Mouse (Mus musculus) forebrain, embryonic 12.5 days (tissue): ENCODE measurements at regions not wholly inside any gene's neighbourhood (a gene's known extent, or its start where the extent isn't known, plus 50 kb on each side); places are given as distances from the start of the nearest gene placed in this dataset.

Source experiments
- ATAC-seq: fragments of 200-750 bp; cut with Nextera tagmentation; 2 replicates; pipeline ENCODE4 v1.8.0; 2017; ENCODE audit warnings: moderate TSS enrichment; ENCODE audit not compliant: low FRiP score
- H3K27ac ChIP-seq: fragments of 300-500 bp; sonication (generic); 2 replicates; pipeline ENCODE4 v1.5.1; 2016; ENCODE audit warnings: mild to moderate bottlenecking
- H3K27me3 ChIP-seq: fragments of 300-500 bp; sonication (generic); 2 replicates; pipeline ENCODE4 v1.6.1; 2016; ENCODE audit warnings: mild to moderate bottlenecking
- H3K36me3 ChIP-seq: fragments of 300-500 bp; sonication (generic); replicated peaks from 2 replicates; pipeline ENCODE4 v1.6.1; 2016; ENCODE audit warnings: mild to moderate bottlenecking
- H3K4me1 ChIP-seq: fragments of 300-500 bp; sonication (generic); 2 replicates; pipeline ENCODE4 v1.6.1; 2016
- H3K4me2 ChIP-seq: fragments of 300-500 bp; sonication (generic); 2 replicates; pipeline ENCODE4 v1.6.1; 2016; ENCODE audit warnings: mild to moderate bottlenecking, moderate library complexity
- H3K4me3 ChIP-seq: fragments of 300-500 bp; sonication (generic); replicated peaks from 2 replicates; pipeline ENCODE4 v1.5.1; 2016; ENCODE audit warnings: mild to moderate bottlenecking
- H3K9ac ChIP-seq: fragments of 300-500 bp; sonication (generic); 2 replicates; pipeline ENCODE4 v1.6.1; 2016; ENCODE audit warnings: mild to moderate bottlenecking
- H3K9me3 ChIP-seq: fragments of 300-500 bp; sonication (generic); 2 replicates; pipeline ENCODE4 v1.6.1; 2016
- WGBS: fragments of 180-500 bp; shearing (Covaris S2); methylation state at CpG from one replicate; pipeline ENCODE4 v1.1.7; 2016; 5-methylcytosine and 5-hydroxymethylcytosine counted together

DNA sequence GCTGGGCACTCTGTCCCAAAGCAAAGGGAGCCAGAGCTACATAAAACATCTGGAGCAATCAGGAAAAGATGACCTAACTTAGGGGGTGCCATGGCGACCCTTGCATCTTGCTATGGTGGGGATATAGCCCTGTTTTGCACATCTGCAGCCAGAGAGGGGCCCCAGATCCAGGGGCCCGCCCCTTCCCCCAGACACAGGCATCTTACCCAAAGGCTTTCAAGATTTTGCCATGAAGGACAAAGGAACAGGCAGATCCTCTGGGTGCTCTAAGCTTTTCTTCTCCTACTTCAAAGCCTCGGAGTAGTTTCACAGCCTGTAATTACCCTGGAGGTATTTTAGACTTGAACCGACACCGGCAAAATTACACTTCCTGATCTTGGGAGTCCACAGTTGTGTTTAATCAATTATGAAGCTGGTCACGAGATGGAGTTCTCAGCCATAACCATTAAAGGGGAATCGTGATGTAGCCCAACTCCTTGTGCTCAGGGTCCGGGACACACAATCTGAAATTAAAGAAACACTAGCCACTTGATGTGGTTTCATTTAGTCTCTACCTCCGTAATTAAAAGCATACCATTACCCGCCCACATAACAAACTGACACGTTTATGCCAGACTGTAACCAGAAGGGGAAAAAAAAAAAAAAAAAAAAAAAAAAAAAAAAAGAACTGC is 565.7 kb downstream of the Bcl11a start:
- no peak for ATAC-seq
- no peak overlapping the region for H3K27ac ChIP-seq
- no peaks in the 10 kb centered on the region for H3K9me3 ChIP-seq
- H3K9ac ChIP-seq = no peak overlapping the region
- 48% methylated on average over 11 of the region's 11 CpGs for WGBS
- no peak overlapping the region for H3K4me2 ChIP-seq
- peaks cover 5% of the 10 kb centered on the region; the same call in 1 of the 2 replicates for H3K4me1 ChIP-seq
- no peaks in the 10 kb centered on the region for H3K36me3 ChIP-seq
- no peak overlapping the region for H3K4me3 ChIP-seq
- no peaks in the 10 kb centered on the region for H3K27me3 ChIP-seq

DNA sequence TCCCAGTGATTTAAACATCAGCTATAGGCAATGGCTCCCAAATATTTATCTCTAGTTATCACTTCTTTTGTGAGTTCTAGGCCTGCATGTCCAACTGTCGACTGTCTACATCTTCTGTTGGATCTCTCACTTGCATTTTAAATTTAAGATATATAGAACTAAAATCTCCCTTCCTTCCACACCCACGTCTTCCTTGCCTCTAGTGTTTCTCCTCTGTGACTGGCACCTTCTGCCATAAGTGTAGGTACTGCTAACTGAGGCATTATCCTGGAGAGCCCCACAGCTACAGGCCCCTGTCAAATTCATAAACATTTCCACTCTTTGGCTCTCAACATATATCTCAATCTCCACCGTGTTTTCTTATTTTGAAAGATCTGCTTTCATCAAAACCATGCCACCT is 575.0 kb downstream of the Bcl11a start:
- no peak for ATAC-seq
- 86% methylated on average over 3 of the region's 3 CpGs for WGBS
- H3K9me3 ChIP-seq = no peaks in the 10 kb centered on the region
- no peak overlapping the region for H3K4me3 ChIP-seq
- no peaks in the 10 kb centered on the region for H3K4me1 ChIP-seq
- H3K27me3 ChIP-seq = no peaks in the 10 kb centered on the region
- no peak overlapping the region for H3K9ac ChIP-seq
- H3K27ac ChIP-seq = no peak overlapping the region
- no peaks in the 10 kb centered on the region for H3K36me3 ChIP-seq
- no peak overlapping the region for H3K4me2 ChIP-seq

DNA sequence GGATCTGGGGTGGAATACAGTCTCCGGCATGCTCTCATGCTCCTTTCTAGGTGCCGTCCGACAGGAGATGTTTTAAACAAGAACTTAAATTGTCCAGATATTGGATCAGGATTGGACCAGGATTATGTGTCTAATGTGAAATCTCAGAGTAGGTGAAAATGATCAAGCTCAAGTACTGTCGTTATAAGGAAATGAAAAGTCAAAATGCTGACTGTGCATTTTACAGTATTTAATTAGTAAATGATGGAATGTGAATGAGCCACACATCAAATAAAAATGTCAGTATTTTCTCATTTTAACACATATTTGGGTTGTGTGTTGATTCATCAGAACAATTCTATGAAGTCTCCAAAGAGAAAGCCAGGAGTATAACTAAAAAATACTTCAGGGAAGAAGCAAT is 586.2 kb downstream of the Bcl11a start:
- 87% methylated on average over 4 of the region's 4 CpGs for WGBS
- H3K27ac ChIP-seq = no peak overlapping the region
- H3K4me2 ChIP-seq = no peak overlapping the region
- H3K36me3 ChIP-seq = no peaks in the 10 kb centered on the region
- no peak for ATAC-seq
- H3K9me3 ChIP-seq = no peaks in the 10 kb centered on the region
- H3K9ac ChIP-seq = no peak overlapping the region
- no peak overlapping the region for H3K4me3 ChIP-seq
- no peaks in the 10 kb centered on the region for H3K4me1 ChIP-seq
- H3K27me3 ChIP-seq = no peaks in the 10 kb centered on the region

DNA sequence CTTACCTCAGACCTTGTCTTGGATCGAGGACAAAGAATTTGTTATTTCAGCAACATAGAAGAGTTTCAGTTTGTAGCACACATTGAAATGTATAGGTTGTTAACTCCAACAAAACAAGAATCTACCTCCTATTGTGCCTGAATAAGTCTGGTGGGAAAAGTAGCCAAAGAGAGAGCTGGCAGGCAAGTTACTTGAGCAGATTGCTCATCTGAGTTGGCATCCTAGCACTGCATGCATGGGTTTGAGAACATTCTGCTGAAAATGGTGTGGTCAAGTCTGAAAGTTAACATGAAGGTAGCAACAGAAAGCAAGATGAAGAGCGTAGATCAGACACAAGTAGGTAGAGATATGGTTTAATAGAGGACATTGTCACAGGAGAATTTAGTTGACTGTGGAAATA is 587.5 kb downstream of the Bcl11a start:
- H3K9ac ChIP-seq = no peak overlapping the region
- no peaks in the 10 kb centered on the region for H3K4me1 ChIP-seq
- no peaks in the 10 kb centered on the region for H3K27me3 ChIP-seq
- H3K9me3 ChIP-seq = no peaks in the 10 kb centered on the region
- no peaks in the 10 kb centered on the region for H3K36me3 ChIP-seq
- H3K27ac ChIP-seq = no peak overlapping the region
- no peak for ATAC-seq
- H3K4me3 ChIP-seq = no peak overlapping the region
- 82% methylated on average over 2 of the region's 2 CpGs for WGBS
- no peak overlapping the region for H3K4me2 ChIP-seq

DNA sequence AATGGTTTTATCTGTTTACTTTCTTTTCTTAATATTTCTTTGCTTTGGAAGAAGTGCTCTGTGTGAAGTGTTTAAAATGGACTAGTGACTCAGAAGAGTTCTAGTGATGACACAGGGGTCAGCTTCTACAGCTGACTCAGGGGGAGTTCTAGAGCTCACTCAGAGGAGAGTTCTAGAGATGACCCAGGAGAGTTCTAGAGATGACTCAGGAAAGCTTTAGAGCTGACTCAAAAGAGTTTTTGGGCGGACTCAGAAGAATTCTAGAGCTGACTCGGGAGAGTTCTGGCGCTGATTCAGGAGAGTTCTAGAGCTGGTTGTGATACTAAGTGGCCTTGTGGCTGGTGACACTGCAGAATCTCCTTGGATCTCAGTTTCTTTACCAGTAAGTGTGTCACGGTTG is 593.8 kb downstream of the Bcl11a start:
- Histone ChIP-seq H3K4me1 (no peaks in the 10 kb centered on the region), H3K4me2 (no peak overlapping the region), H3K27me3 (no peaks in the 10 kb centered on the region), H3K9ac (no peak overlapping the region), H3K4me3 (no peak overlapping the region), H3K9me3 (no peaks in the 10 kb centered on the region), H3K36me3 (no peaks in the 10 kb centered on the region), H3K27ac (no peak overlapping the region)
- WGBS = 93% methylated on average over 4 of the region's 4 CpGs
- no peak for ATAC-seq

DNA sequence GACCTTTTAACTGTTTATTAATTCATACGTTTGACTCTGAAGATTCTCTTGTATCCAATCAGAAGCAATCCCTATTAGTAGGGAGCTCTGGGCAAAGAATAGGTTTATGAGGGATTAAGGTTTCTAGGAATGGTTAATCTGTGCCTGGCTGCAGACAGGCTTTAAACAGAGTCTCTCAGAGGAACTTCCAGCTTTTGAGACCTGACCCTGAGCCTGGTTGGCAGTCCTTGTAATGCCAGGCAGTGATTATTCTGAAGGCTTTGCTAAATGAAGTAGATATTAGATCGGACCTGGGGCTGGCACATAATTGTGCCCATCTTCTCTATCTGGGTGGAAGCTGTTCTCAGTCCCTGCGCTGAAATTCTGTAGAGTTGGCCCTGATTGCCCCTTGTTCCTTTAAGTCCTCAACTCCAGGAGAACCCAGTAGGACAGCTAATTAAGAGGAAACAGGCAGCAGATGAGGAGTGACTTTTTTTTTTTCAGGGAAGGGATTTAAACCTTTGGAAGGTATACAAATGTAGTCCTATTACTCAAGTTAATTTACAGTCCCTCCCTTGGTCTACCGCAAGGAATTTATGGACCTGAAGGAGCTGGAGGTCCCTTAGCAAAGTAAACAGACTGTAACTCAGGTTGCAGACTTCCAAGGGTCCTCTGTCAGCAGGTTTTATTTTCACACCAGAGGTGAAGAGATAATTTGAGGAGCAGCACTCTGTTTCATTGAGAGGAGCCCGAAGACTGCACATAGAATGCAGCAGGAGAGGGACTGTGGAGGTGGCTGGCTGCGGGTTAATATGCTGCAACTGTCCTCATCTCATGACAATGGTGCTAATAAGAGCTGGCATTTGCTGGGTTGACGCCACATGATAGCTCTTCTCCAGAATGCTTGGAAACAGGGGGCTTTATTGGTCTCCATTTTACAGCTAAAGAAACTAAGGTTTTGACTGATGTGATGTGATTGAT is 595.7 kb downstream of the Bcl11a start:
- Histone ChIP-seq H3K4me3 (no peak overlapping the region), H3K4me2 (no peak overlapping the region), H3K9me3 (no peaks in the 10 kb centered on the region), H3K36me3 (no peaks in the 10 kb centered on the region), H3K27me3 (no peaks in the 10 kb centered on the region), H3K9ac (no peak overlapping the region), H3K27ac (no peak overlapping the region), H3K4me1 (no peaks in the 10 kb centered on the region)
- 71% methylated on average over 7 of the region's 7 CpGs for WGBS
- no peak for ATAC-seq

DNA sequence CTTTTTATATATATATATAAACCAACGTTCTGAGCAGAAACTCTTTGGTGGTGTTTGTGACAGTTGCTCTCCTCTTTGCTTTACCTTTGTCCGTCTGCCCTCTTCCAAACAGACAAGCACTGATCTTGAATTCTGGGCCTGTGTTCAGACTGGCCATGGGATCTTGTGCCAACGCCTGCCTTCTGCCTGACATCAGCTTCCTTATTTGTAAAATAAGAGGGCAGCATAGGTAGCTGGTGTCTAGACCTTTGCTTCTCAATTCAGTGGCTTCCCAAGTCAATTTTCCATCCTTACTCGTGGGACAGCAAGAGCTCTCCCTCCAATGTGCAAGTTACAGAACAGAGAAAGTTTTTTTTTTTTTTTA is 596.3 kb downstream of the Bcl11a start:
- no peak overlapping the region for H3K4me2 ChIP-seq

DNA sequence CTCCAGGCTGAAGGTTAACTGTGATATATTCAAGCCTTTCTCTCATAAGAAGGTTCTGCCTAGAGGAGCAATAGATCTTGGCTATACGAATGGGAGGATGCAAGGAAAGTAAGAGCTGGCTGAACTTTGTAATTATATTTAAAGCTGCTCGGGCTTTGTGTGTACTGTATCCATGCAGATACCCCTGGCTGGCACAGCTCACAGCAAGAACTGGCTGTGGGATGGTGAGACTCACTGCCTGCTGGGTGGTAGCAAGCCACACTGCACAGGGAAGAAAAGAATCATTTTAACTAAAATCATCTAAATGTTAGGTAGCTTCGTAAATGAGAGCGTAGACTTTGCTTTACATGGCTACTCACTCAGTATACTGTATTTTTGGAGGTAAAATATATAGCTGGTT is 599.2 kb downstream of the Bcl11a start:
- H3K27ac ChIP-seq = no peak overlapping the region
- H3K9me3 ChIP-seq = no peaks in the 10 kb centered on the region
- no peak overlapping the region for H3K4me3 ChIP-seq
- H3K36me3 ChIP-seq = no peaks in the 10 kb centered on the region
- H3K27me3 ChIP-seq = no peaks in the 10 kb centered on the region
- ATAC-seq = no peak
- no peak overlapping the region for H3K9ac ChIP-seq
- 85% methylated on average over 4 of the region's 4 CpGs for WGBS
- H3K4me2 ChIP-seq = no peak overlapping the region
- H3K4me1 ChIP-seq = no peaks in the 10 kb centered on the region

More for the DNA sequence above, 596.3 kb downstream of the Bcl11a start:
- Histone ChIP-seq H3K4me1 (no peaks in the 10 kb centered on the region), H3K27me3 (no peaks in the 10 kb centered on the region), H3K4me3 (no peak overlapping the region), H3K27ac (no peak overlapping the region), H3K9ac (no peak overlapping the region), H3K9me3 (no peaks in the 10 kb centered on the region), H3K36me3 (no peaks in the 10 kb centered on the region)
- no peak for ATAC-seq
- 83% methylated on average over 4 of the region's 4 CpGs for WGBS

DNA sequence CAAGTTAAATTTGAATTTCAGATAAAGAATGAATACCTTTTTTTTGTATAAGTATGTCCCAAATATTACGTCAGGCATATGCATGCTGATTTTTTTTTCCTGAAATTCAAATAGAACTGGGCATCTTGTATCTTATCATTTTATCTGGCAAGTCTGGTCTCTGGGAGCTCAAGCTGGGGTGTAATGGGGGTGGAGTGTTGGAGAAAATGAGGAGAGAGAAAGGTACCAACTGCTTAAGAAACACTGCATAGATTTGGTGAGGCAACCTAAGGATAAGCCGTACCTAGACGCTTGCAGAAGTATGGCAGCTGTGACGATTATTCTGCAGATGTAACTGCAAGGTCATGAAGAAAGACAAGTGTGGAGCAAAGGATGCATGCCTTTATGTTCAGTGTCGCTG is 601.7 kb downstream of the Bcl11a start:
- H3K4me3 ChIP-seq = no peak overlapping the region
- no peak overlapping the region for H3K4me2 ChIP-seq
- no peak for ATAC-seq
- H3K4me1 ChIP-seq = no peaks in the 10 kb centered on the region
- no peaks in the 10 kb centered on the region for H3K9me3 ChIP-seq
- no peaks in the 10 kb centered on the region for H3K27me3 ChIP-seq
- WGBS = 88% methylated on average over 5 of the region's 5 CpGs
- H3K36me3 ChIP-seq = no peaks in the 10 kb centered on the region
- no peak overlapping the region for H3K27ac ChIP-seq
- H3K9ac ChIP-seq = no peak overlapping the region

DNA sequence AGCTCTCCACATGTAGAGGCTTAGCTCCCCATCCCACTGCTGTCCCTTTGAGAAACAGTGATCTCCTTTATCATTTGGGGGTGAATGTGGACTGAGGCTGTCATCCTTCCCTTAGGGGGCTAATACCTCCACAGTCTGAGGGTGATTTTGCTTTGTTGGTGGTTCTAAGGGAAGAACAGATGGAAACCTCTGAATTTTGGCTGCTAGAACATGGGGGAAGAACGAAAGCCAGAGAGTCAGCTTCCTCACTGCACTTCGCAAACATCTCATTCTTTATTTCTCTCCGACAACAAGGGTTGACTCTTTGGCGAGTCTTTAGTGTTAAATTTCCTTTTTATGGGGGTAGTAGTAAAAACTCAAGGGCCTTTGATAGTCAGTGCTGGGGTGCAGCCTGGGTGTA is 604.6 kb downstream of the Bcl11a start:
- ATAC-seq = no peak
- H3K36me3 ChIP-seq = no peaks in the 10 kb centered on the region
- 0 out of 2 replicates have a peak, but pooled peaks cover 2% of the 10 kb centered on the region for H3K27me3 ChIP-seq
- H3K4me2 ChIP-seq = no peak overlapping the region
- H3K4me1 ChIP-seq = peaks cover 5% of the 10 kb centered on the region; the same call in 1 of the 2 replicates
- H3K4me3 ChIP-seq = no peak overlapping the region
- no peak overlapping the region for H3K27ac ChIP-seq
- H3K9me3 ChIP-seq = no peaks in the 10 kb centered on the region
- 95% methylated on average over 4 of the region's 4 CpGs for WGBS
- H3K9ac ChIP-seq = no peak overlapping the region

DNA sequence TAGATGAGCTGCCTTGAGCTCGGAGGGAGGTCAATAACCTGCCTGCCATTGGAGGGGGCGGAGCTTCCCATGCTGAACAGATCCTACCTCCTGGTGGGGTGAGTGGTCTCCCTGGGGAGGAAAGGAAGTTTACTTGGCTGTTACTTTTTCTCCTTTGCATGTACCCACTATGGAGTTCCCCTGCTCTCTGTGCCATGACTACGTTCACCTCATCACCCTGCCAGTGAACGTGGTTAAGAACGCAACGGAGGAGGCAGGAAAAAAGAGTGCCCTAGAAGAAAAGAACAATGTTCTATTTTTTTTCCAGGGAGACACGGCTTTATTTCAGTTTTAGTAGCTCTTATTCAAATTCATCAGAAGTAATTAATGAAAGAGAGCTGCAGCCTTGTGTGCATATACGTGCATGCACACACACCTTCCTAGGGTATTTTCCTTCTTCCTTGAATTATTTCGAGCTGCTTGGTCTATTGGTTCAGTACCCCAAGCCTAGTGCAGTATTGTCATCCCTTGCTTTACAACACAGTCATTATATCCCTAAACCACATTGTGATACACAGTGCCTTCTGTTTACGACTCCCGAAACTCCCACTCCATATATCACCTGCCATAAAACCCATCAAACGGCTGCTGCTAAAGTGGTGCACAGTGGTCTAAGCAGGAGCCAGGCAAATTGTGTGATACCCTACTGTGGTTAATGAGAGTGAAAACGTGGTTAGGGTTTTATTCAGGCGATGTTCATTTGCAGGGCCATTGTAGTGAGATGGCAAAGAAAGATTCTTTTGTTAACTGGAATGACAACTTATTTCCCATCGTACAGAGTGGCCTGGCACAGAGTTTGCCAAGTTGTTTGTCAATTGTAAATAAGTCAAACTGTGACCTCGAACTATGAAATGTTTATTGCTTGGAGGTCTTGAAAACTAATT is 608.0 kb downstream of the Bcl11a start:
- 53% methylated on average over 16 of the region's 16 CpGs for WGBS
- H3K27ac ChIP-seq = no peak overlapping the region
- no peak overlapping the region for H3K4me2 ChIP-seq
- no peaks in the 10 kb centered on the region for H3K9me3 ChIP-seq
- no peaks in the 10 kb centered on the region for H3K36me3 ChIP-seq
- ATAC-seq = no peak
- 0 out of 2 replicates have a peak, but pooled peaks cover 5% of the 10 kb centered on the region for H3K27me3 ChIP-seq
- H3K9ac ChIP-seq = no peak overlapping the region
- peaks cover 5% of the 10 kb centered on the region; the same call in 1 of the 2 replicates for H3K4me1 ChIP-seq
- no peak overlapping the region for H3K4me3 ChIP-seq
